Mouse (Mus musculus): ENCODE results near the gene Mak. TPM values are rescaled to one million over a fixed set of nuclear protein-coding genes. Genes with fewer than 3 reads are reported as not detected.
A peak's percentile ranks its signal among the peaks of the same experiment; 100 is the strongest.
"Not testable (repeated sequence)": the region's sequence is repeated elsewhere in the genome, so short reads cannot be mapped to it uniquely, and the experiment has no call there.

Gene Mak
- polyA plus RNA-seq, 1 experiment from 2014 or later: 1.5 TPM

- WGBS: 1% methylated on average over 25 of the region's 25 CpGs
Measured at GRCm38 (mm10) chr13:41000140-41000925, 79.2 kb downstream of the Mak start.

GRCm38 (mm10) chr13:40998537-40998936, 81.0 kb downstream of the Mak start:
- H3K9ac ChIP-seq (ENCODE audit: low read depth, low read length); H3K4me3 ChIP-seq (ENCODE audit: low read depth, low read length); DNase-seq (ENCODE audit: low spot score); H3K4me1 ChIP-seq (replicated peaks; ENCODE audit: control insufficient read depth, insufficient read depth, low read length); H3K27ac ChIP-seq (ENCODE audit: low read depth, low read length); H3K36me3 ChIP-seq (ENCODE audit: control insufficient read depth, insufficient read depth, low read length); H3K27me3 ChIP-seq (ENCODE audit: control insufficient read depth, insufficient read depth, low read length); ATAC-seq (ENCODE audit: low FRiP score); H3K4me2 ChIP-seq (replicated peaks; ENCODE audit: low read depth, low read length); H3K9me3 ChIP-seq (ENCODE audit: control insufficient read depth, low read length): not testable (repeated sequence)
- 89% methylated on average over 5 of the region's 5 CpGs for WGBS

More at GRCm38 (mm10) chr13:41000140-41000925, 79.2 kb downstream of the Mak start:
- no peaks in the 10 kb centered on the region; the same call in 1 of the 2 replicates for H3K4me1 ChIP-seq (replicated peaks; ENCODE audit: control insufficient read depth, insufficient read depth, low read length)
- H3K9ac ChIP-seq (ENCODE audit: low read depth, low read length): peak overlapping the region; percentile 73
- H3K4me2 ChIP-seq (replicated peaks; ENCODE audit: low read depth, low read length): peak overlapping the region; percentile 87
- peak; percentile 47 for DNase-seq (ENCODE audit: low spot score)
- peak; percentile 61; the same call in 1 of the 2 replicates for ATAC-seq (ENCODE audit: low FRiP score)
- peak overlapping the region; percentile 95 for H3K4me3 ChIP-seq (ENCODE audit: low read depth, low read length)
- no peaks in the 10 kb centered on the region for H3K27me3 ChIP-seq (ENCODE audit: control insufficient read depth, insufficient read depth, low read length)
- H3K27ac ChIP-seq (ENCODE audit: low read depth, low read length): peak overlapping the region; percentile 93
- no peaks in the 10 kb centered on the region for H3K9me3 ChIP-seq (ENCODE audit: control insufficient read depth, low read length)
- no peaks in the 10 kb centered on the region for H3K36me3 ChIP-seq (ENCODE audit: control insufficient read depth, insufficient read depth, low read length)

GRCm38 (mm10) chr13:40994487-40995263, 84.8 kb downstream of the Mak start:
- Histone ChIP-seq H3K4me3 (ENCODE audit: low read depth, low read length) (no peak overlapping the region), H3K36me3 (ENCODE audit: control insufficient read depth, insufficient read depth, low read length) (no peaks in the 10 kb centered on the region), H3K4me1 (replicated peaks; ENCODE audit: control insufficient read depth, insufficient read depth, low read length) (no peaks in the 10 kb centered on the region), H3K27ac (ENCODE audit: low read depth, low read length) (no peak overlapping the region), H3K4me2 (replicated peaks; ENCODE audit: low read depth, low read length) (no peak overlapping the region), H3K27me3 (ENCODE audit: control insufficient read depth, insufficient read depth, low read length) (no peaks in the 10 kb centered on the region), H3K9ac (ENCODE audit: low read depth, low read length) (no peak overlapping the region), H3K9me3 (ENCODE audit: control insufficient read depth, low read length) (no peaks in the 10 kb centered on the region)
- DNase-seq (ENCODE audit: low spot score): peak; percentile 16
- ATAC-seq (ENCODE audit: low FRiP score): no peak
- 33% methylated on average over 8 of the region's 8 CpGs for WGBS

- H3K4me2 ChIP-seq (replicated peaks; ENCODE audit: low read depth, low read length): no peak overlapping the region
- no peak overlapping the region for H3K27ac ChIP-seq (ENCODE audit: low read depth, low read length)
- DNase-seq (ENCODE audit: low spot score): no peak
- ATAC-seq (ENCODE audit: low FRiP score): no peak
- H3K27me3 ChIP-seq (ENCODE audit: control insufficient read depth, insufficient read depth, low read length): no peaks in the 10 kb centered on the region
- WGBS: 69% methylated on average over 2 of the region's 2 CpGs
- no peaks in the 10 kb centered on the region for H3K4me1 ChIP-seq (replicated peaks; ENCODE audit: control insufficient read depth, insufficient read depth, low read length)
- no peak overlapping the region for H3K4me3 ChIP-seq (ENCODE audit: low read depth, low read length)
- H3K36me3 ChIP-seq (ENCODE audit: control insufficient read depth, insufficient read depth, low read length): no peaks in the 10 kb centered on the region
- no peaks in the 10 kb centered on the region for H3K9me3 ChIP-seq (ENCODE audit: control insufficient read depth, low read length)
- H3K9ac ChIP-seq (ENCODE audit: low read depth, low read length): no peak overlapping the region
Measured at GRCm38 (mm10) chr13:40988418-40988817, 91.1 kb downstream of the Mak start.

GRCm38 (mm10) chr13:40987608-40988303, 91.8 kb downstream of the Mak start:
- DNase-seq (ENCODE audit: low spot score); H3K27me3 ChIP-seq (ENCODE audit: control insufficient read depth, insufficient read depth, low read length); H3K4me3 ChIP-seq (ENCODE audit: low read depth, low read length); H3K9ac ChIP-seq (ENCODE audit: low read depth, low read length); H3K4me2 ChIP-seq (replicated peaks; ENCODE audit: low read depth, low read length); ATAC-seq (ENCODE audit: low FRiP score); H3K9me3 ChIP-seq (ENCODE audit: control insufficient read depth, low read length); H3K27ac ChIP-seq (ENCODE audit: low read depth, low read length); H3K36me3 ChIP-seq (ENCODE audit: control insufficient read depth, insufficient read depth, low read length); H3K4me1 ChIP-seq (replicated peaks; ENCODE audit: control insufficient read depth, insufficient read depth, low read length): not testable (repeated sequence)
- WGBS: 73% methylated on average over 4 of the region's 4 CpGs

- Histone ChIP-seq H3K27ac (ENCODE audit: low read depth, low read length) (no peak overlapping the region), H3K36me3 (ENCODE audit: control insufficient read depth, insufficient read depth, low read length) (no peaks in the 10 kb centered on the region), H3K9me3 (ENCODE audit: control insufficient read depth, low read length) (no peaks in the 10 kb centered on the region), H3K4me3 (ENCODE audit: low read depth, low read length) (no peak overlapping the region), H3K4me2 (replicated peaks; ENCODE audit: low read depth, low read length) (no peak overlapping the region), H3K4me1 (replicated peaks; ENCODE audit: control insufficient read depth, insufficient read depth, low read length) (no peaks in the 10 kb centered on the region), H3K27me3 (ENCODE audit: control insufficient read depth, insufficient read depth, low read length) (no peaks in the 10 kb centered on the region), H3K9ac (ENCODE audit: low read depth, low read length) (no peak overlapping the region)
- 94% methylated on average over 5 of the region's 5 CpGs for WGBS
- ATAC-seq (ENCODE audit: low FRiP score) (no peak), DNase-seq (ENCODE audit: low spot score) (no peak)
Measured at GRCm38 (mm10) chr13:40986081-40986480, 93.4 kb downstream of the Mak start.

- ATAC-seq (ENCODE audit: low FRiP score) (no peak), DNase-seq (ENCODE audit: low spot score) (no peak)
- no peaks in the 10 kb centered on the region for H3K27me3 ChIP-seq (ENCODE audit: control insufficient read depth, insufficient read depth, low read length)
- no peaks in the 10 kb centered on the region for H3K36me3 ChIP-seq (ENCODE audit: control insufficient read depth, insufficient read depth, low read length)
- no peak overlapping the region for H3K9ac ChIP-seq (ENCODE audit: low read depth, low read length)
- no peak overlapping the region for H3K27ac ChIP-seq (ENCODE audit: low read depth, low read length)
- H3K9me3 ChIP-seq (ENCODE audit: control insufficient read depth, low read length): no peaks in the 10 kb centered on the region
- 95% methylated on average over 1 of the region's 1 CpGs for WGBS
- H3K4me1 ChIP-seq (replicated peaks; ENCODE audit: control insufficient read depth, insufficient read depth, low read length): no peaks in the 10 kb centered on the region
- H3K4me2 ChIP-seq (replicated peaks; ENCODE audit: low read depth, low read length): no peak overlapping the region
- no peak overlapping the region for H3K4me3 ChIP-seq (ENCODE audit: low read depth, low read length)
Measured at GRCm38 (mm10) chr13:40982759-40983158, 96.7 kb downstream of the Mak start.

- Histone ChIP-seq H3K27ac (ENCODE audit: low read depth, low read length) (no peak overlapping the region), H3K4me1 (replicated peaks; ENCODE audit: control insufficient read depth, insufficient read depth, low read length) (no peaks in the 10 kb centered on the region), H3K27me3 (ENCODE audit: control insufficient read depth, insufficient read depth, low read length) (no peaks in the 10 kb centered on the region), H3K36me3 (ENCODE audit: control insufficient read depth, insufficient read depth, low read length) (no peaks in the 10 kb centered on the region), H3K4me3 (ENCODE audit: low read depth, low read length) (no peak overlapping the region), H3K9ac (ENCODE audit: low read depth, low read length) (no peak overlapping the region), H3K9me3 (ENCODE audit: control insufficient read depth, low read length) (no peaks in the 10 kb centered on the region), H3K4me2 (replicated peaks; ENCODE audit: low read depth, low read length) (no peak overlapping the region)
- no peak for DNase-seq (ENCODE audit: low spot score)
- WGBS: 61% methylated on average over 2 of the region's 2 CpGs
- no peak for ATAC-seq (ENCODE audit: low FRiP score)
Measured at GRCm38 (mm10) chr13:40979321-40979720, 100.2 kb downstream of the Mak start.
